Mouse (Mus musculus) granulocyte monocyte progenitor cell, adult 5-6 weeks (primary cell): Measurements from ENCODE around the gene Nt5c. TPM values are rescaled to one million over a fixed set of nuclear protein-coding genes. Genes with fewer than 3 reads are reported as not detected.

Source experiments
- ATAC-seq: replicated peaks from 2 replicates; pipeline ENCODE4 v1.8.0; 2016; ENCODE audit warnings: mild to moderate bottlenecking, moderate TSS enrichment, inconsistent platforms; ENCODE audit not compliant: poor library complexity, severe bottlenecking
- total RNA-seq, 2 experiments: library from RNA; stranded (forward) in 1 of 2; stranded (reverse) in 1 of 2; fragments of 200-712, 200-1000 nt in 1 of 2; fragments of >200 nt in 1 of 2; fragmentation: Nextera tagmentation in 1 of 2; gene quantifications; 2 replicates each; pipeline ENCODE4 v1.2.3; 2014 to 2017

The Nt5c gene
- total RNA-seq, 2 experiments from 2014 or later = 75.8 to 113 TPM

DNA sequence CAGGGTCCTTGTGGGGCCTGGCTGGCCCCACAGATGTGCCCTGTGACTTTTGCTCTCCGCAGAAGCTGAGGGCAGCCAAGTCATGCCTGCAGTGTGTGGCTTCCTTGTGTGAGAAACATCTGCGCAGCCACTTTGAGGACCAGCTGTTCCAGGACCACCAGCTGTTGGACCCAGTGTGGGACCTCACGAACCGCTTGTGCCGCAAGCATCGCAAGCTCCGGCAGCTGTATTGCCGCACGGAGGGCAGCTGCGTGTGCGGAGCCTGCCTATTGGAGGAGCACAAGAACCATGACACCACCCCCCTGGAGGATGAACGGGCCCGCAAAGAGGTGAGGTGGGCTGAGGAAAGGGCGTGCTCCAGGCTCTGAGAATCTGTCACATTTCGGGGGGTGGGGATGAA, 50.2 kb downstream of the Nt5c start:
- no peak for ATAC-seq

Other genes starting within 250 kb of the Nt5c start
- gene Grin2c, start 224.6 kb downstream of the Nt5c start, total RNA-seq (2014; fragmentation: Nextera tagmentation) = not detected in 2 replicates
- not detected in 2 replicates for gene Grin2c, start 224.6 kb downstream of the Nt5c start, total RNA-seq (2017)
- 23.9 and 26.4 TPM in 2 replicates for gene Fdxr, start 214.8 kb downstream of the Nt5c start, total RNA-seq (2014; fragmentation: Nextera tagmentation)
- 9.7 and 14.2 TPM in 2 replicates for gene Fdxr, start 214.8 kb downstream of the Nt5c start, total RNA-seq (2017)
- 1.2 and 1.3 TPM in 2 replicates for gene Fads6, start 194.2 kb downstream of the Nt5c start, total RNA-seq (2014; fragmentation: Nextera tagmentation)
- gene Fads6, start 194.2 kb downstream of the Nt5c start, total RNA-seq (2017) = 1.4 and 2.9 TPM in 2 replicates
- not detected in 2 replicates for gene Otop2, start 184.7 kb downstream of the Nt5c start, total RNA-seq (2014; fragmentation: Nextera tagmentation)
- not detected in 2 replicates for gene Otop2, start 184.7 kb downstream of the Nt5c start, total RNA-seq (2017)
- not detected in 2 replicates for gene Ush1g, start 169.8 kb downstream of the Nt5c start, total RNA-seq (2014; fragmentation: Nextera tagmentation)
- gene Ush1g, start 169.8 kb downstream of the Nt5c start, total RNA-seq (2017) = not detected in 2 replicates
- gene Otop3, start 157.1 kb downstream of the Nt5c start, total RNA-seq (2014; fragmentation: Nextera tagmentation) = not detected in 2 replicates
- not detected in 2 replicates for gene Otop3, start 157.1 kb downstream of the Nt5c start, total RNA-seq (2017)
- gene Hid1, start 124.1 kb downstream of the Nt5c start, total RNA-seq (2014; fragmentation: Nextera tagmentation) = not detected in 2 replicates
- gene Hid1, start 124.1 kb downstream of the Nt5c start, total RNA-seq (2017) = not detected in 2 replicates
- 0.68 TPM in 1 of 2 replicates, not detected in the other for gene Cdr2l, start 109.9 kb downstream of the Nt5c start, total RNA-seq (2014; fragmentation: Nextera tagmentation)
- 0.67 TPM in 1 of 2 replicates, not detected in the other for gene Cdr2l, start 109.9 kb downstream of the Nt5c start, total RNA-seq (2017)
- gene Mrpl58, start 88.1 kb downstream of the Nt5c start, total RNA-seq (2014; fragmentation: Nextera tagmentation) = 73.3 and 77.9 TPM in 2 replicates
- 91.3 and 109 TPM in 2 replicates for gene Mrpl58, start 88.1 kb downstream of the Nt5c start, total RNA-seq (2017)
- gene Atp5h, start 71.9 kb downstream of the Nt5c start, total RNA-seq (2014; fragmentation: Nextera tagmentation) = 783 and 971 TPM in 2 replicates
- 804 and 885 TPM in 2 replicates for gene Atp5h, start 71.9 kb downstream of the Nt5c start, total RNA-seq (2017)
- gene Kctd2, start 71.7 kb downstream of the Nt5c start, total RNA-seq (2014; fragmentation: Nextera tagmentation) = 16.4 and 19.4 TPM in 2 replicates
- 9.5 and 9.6 TPM in 2 replicates for gene Kctd2, start 71.7 kb downstream of the Nt5c start, total RNA-seq (2017)
- not detected in 2 replicates for gene Trim80, start 51.3 kb downstream of the Nt5c start, total RNA-seq (2014; fragmentation: Nextera tagmentation)
- not detected in 2 replicates for gene Trim80, start 51.3 kb downstream of the Nt5c start, total RNA-seq (2017)
- gene Slc16a5, start 29.4 kb downstream of the Nt5c start, total RNA-seq (2014; fragmentation: Nextera tagmentation) = not detected in 2 replicates
- not detected in 2 replicates for gene Slc16a5, start 29.4 kb downstream of the Nt5c start, total RNA-seq (2017)
- gene Armc7, start 16.2 kb downstream of the Nt5c start, total RNA-seq (2014; fragmentation: Nextera tagmentation) = 5.1 and 5.2 TPM in 2 replicates
- gene Armc7, start 16.2 kb downstream of the Nt5c start, total RNA-seq (2017) = 2.6 and 4.1 TPM in 2 replicates
- 100 and 137 TPM in 2 replicates for gene Jpt1, start 22.5 kb upstream of the Nt5c start, total RNA-seq (2014; fragmentation: Nextera tagmentation)
- 136 and 149 TPM in 2 replicates for gene Jpt1, start 22.5 kb upstream of the Nt5c start, total RNA-seq (2017)
- 482 and 644 TPM in 2 replicates for gene Sumo2, start 44.4 kb upstream of the Nt5c start, total RNA-seq (2014; fragmentation: Nextera tagmentation)
- 590 and 678 TPM in 2 replicates for gene Sumo2, start 44.4 kb upstream of the Nt5c start, total RNA-seq (2017)
- 172 and 175 TPM in 2 replicates for gene Nup85, start 72.6 kb upstream of the Nt5c start, total RNA-seq (2014; fragmentation: Nextera tagmentation)
- 170 and 173 TPM in 2 replicates for gene Nup85, start 72.6 kb upstream of the Nt5c start, total RNA-seq (2017)
- gene Mrps7, start 112.1 kb upstream of the Nt5c start, total RNA-seq (2014; fragmentation: Nextera tagmentation) = 49.9 and 57.2 TPM in 2 replicates
- gene Mrps7, start 112.1 kb upstream of the Nt5c start, total RNA-seq (2017) = 46.9 and 63.8 TPM in 2 replicates
- 34.1 and 43.3 TPM in 2 replicates for gene Gga3, start 112.2 kb upstream of the Nt5c start, total RNA-seq (2014; fragmentation: Nextera tagmentation)
- 28.2 and 31.8 TPM in 2 replicates for gene Gga3, start 112.2 kb upstream of the Nt5c start, total RNA-seq (2017)
- gene Mif4gd, start 121.1 kb upstream of the Nt5c start, total RNA-seq (2014; fragmentation: Nextera tagmentation) = 18.9 and 32.1 TPM in 2 replicates
- gene Mif4gd, start 121.1 kb upstream of the Nt5c start, total RNA-seq (2017) = 17.5 and 29.5 TPM in 2 replicates
- 21.9 and 26.1 TPM in 2 replicates for gene Slc25a19, start 136.4 kb upstream of the Nt5c start, total RNA-seq (2014; fragmentation: Nextera tagmentation)
- gene Slc25a19, start 136.4 kb upstream of the Nt5c start, total RNA-seq (2017) = 12.8 and 21.6 TPM in 2 replicates
- 106 and 112 TPM in 2 replicates for gene Grb2, start 216.7 kb upstream of the Nt5c start, total RNA-seq (2014; fragmentation: Nextera tagmentation)
- gene Grb2, start 216.7 kb upstream of the Nt5c start, total RNA-seq (2017) = 40.4 and 56.0 TPM in 2 replicates